Mouse (Mus musculus): ENCODE data around the gene Eif4a1. TPM values are rescaled to one million over a fixed set of nuclear protein-coding genes. Genes with fewer than 3 reads are reported as not detected.
"Not testable (repeated sequence)": the region's sequence is repeated elsewhere in the genome, so short reads cannot be mapped to it uniquely, and the experiment has no call there.

The Eif4a1 gene
- total RNA-seq (2021), result 100 to 1,000 TPM; 188 to 222 TPM

DNA sequence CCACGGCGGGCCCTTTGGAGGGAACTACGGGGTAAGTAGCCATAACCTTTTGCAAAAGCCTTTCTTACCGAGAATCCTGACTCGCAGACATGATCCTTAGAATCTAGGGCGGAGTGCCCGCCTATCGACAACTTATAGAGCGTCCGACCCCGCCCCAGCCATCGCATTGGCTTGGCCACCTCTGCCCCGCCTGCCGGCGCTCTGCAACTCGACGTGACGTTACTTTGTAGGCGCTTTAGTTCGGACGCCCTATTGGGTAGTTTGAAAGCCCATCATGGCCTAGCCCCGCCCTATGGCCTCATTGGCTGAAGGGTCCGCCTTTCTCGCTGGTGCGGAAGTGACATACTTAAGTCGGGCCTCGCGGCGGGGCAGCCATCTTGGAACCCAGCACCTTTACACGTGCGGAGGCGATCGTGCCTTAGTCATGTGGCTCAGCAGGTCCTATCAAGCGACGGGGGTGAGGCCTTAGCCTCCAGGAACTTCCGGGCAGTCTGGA lies at the start of gene Eif4a1:
Eif4a1 (minus strand) TSS at position 213 of the 496 bp plus-strand sequence.
- intact Hi-C loops (cut with DNase I), result loop anchor here (1.0 kb wide), 1 partner anchor 9 kb away; no protein-coding TSS in a partner anchor
- peak; percentile 99 to 100 for DNase-seq

DNA sequence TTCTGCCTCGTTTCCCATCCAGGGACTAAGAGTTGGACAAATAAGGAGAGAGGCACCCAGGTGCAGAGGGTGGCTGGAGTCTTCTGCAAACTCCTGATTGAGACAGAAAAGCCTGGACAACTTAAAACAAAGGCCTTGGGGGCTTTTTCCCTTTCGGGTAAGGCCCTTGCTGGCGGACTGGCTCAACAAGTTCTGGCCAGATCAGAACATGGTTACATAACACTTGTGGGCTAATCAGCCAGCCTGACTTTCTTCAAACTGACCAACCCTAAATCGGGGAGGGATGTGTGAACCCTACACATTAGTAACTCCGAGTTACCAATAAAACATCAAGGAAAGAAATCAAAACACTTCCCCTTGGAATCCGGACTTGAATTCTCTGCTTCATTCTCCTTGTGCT lies 48.6 kb upstream of the Eif4a1 start:
- intact Hi-C loops (cut with DNase I), result no loop called here
- DNase-seq, result no peak

DNA sequence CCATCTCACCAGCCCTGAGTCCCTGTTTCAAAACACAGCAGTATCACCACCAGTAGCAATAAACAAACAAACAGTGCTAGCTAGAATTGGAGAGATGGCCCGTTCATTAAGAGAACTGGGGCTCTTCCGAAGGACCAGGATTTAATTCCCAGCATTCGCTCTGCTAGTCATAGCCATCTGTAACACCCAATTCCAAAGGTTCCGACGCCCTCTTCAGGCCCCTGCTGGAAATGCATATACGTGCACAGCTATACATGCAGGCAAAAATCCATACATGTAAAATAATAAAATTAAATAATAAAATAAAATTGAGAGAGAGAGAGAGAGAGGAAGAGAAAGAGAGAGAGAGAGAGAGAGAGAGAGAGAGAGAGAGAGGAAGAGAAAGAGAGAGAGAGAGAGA lies 47.2 kb upstream of the Eif4a1 start:
- intact Hi-C loops (cut with DNase I), result no loop called here
- DNase-seq, result no peak

DNA sequence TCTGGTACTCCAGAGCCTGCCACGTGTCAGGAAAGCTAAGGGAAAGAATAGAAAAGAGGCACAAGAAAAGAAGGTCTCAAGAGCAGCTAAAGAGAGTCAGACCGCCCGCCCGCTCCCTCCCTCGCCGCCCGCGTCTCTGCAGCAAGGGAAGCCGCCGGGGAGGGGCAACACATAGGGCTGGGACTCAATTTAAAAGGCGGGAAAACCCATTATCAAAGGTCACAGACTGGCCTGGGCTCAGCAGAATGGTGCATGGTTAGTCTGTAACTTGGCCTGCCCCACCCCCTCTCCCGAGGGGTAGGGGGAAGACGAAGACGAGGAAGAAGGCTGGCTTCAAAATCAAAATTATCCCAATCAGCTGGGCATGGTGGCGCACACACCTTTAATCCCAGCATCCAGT lies 46.4 kb upstream of the Eif4a1 start:
- DNase-seq, result no peak
- intact Hi-C loops (cut with DNase I), result no loop called here

DNA sequence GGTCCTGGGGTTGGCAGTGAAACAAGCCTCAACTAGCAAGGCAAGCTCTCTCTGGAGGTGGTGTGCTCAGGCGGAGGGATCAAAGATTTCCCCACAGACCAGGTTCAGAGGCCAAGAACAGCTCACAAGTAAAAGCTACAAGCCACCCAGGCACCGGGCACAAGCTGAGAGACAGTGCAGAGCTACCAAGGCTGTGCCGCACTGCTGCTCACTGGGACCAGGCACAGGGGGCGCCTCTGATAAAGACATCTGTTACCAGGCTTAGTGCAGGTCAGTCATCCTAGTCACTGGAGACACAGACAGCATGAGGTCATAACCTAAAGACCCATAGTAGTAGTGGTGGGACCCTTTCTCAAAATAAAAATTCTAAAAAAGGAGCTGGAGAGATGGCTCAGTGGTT lies 44.7 kb upstream of the Eif4a1 start:
- no peak for DNase-seq
- intact Hi-C loops (cut with DNase I), result no loop called here

DNA sequence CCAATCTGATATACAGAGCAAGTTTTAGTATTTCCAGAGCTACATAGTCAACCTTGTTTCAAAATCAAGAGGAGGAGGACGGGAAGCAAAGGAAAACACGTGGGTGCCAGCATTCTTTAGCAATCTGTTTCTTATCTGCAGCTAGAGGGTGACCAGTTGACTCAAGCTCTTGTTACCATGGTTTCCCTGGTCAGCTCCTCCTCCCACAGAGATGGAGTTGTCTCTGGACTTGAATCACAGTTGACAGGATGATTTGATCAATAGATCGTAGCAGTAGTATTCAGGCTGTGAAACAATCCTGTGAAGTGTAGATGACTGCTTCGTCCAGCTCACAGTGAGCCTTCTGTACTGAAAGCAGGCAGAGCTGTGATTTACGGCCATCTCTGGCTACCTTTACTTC lies 43.7 kb upstream of the Eif4a1 start:
- intact Hi-C loops (cut with DNase I), result loop anchor here (2.0 kb wide), 2 partner anchors 33 to 61 kb away; partner anchors contain the start of genes Senp3 and Sox15
- no peak for DNase-seq

DNA sequence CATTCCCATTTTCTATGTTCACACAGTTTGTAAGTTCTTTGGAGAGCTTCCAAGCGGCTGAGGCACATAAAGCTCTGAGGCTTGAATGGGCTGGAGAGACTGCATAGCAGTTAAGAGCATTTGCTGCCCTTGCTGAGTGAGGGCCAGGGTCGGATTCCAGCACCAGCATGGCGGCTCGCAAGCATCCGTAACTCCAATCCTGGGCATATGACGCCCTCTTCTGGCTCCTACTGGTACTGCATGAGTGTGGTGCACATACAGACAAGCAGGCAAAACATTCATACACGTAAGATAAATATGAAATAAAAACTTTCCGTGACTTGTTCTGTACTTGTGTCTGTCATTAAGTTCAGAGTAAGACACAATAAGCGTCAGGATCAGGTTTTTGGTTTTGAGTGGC lies 43.3 kb upstream of the Eif4a1 start:
- DNase-seq, result peak; percentile 38 to 66
- intact Hi-C loops (cut with DNase I), result loop anchor here (2.0 kb wide), 2 partner anchors 33 to 61 kb away; partner anchors contain the start of genes Senp3 and Sox15

DNA sequence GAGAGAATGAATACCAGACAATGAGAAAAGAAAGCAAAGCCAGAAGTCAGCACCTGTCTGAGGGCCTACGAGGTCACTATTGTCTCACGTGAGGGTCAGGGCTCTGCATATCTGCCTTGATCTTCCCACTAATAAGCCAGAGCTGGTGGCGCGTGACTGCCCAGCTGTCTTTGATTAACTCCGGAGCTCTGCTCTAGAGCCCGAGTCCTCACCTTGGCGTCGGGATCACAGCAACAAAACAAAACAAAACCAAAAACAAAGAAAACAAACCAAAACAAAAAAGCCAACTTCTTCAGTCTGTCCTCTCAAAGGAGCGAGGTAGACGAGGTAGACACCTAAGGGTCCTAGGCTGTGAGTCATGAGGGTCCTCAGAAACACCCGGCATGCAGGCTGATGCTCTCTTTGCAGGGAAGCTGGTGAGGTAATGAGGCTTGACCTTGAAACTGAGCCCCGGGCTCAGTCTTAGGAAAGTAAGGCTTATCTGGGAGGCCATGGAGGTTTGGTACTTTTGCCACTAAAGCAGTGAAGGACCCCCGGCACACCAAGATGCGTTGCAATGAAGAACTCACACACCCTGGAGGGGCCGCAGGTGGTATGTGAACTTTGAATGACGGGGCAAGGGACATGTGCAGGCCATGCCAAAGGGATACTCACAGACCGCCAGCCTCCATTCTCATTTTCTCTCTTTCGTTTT lies 42.6 kb upstream of the Eif4a1 start:
- intact Hi-C loops (cut with DNase I), result loop anchor here (2.0 kb wide), 2 partner anchors 32 to 60 kb away; partner anchors contain the start of genes Senp3 and Sox15

DNA sequence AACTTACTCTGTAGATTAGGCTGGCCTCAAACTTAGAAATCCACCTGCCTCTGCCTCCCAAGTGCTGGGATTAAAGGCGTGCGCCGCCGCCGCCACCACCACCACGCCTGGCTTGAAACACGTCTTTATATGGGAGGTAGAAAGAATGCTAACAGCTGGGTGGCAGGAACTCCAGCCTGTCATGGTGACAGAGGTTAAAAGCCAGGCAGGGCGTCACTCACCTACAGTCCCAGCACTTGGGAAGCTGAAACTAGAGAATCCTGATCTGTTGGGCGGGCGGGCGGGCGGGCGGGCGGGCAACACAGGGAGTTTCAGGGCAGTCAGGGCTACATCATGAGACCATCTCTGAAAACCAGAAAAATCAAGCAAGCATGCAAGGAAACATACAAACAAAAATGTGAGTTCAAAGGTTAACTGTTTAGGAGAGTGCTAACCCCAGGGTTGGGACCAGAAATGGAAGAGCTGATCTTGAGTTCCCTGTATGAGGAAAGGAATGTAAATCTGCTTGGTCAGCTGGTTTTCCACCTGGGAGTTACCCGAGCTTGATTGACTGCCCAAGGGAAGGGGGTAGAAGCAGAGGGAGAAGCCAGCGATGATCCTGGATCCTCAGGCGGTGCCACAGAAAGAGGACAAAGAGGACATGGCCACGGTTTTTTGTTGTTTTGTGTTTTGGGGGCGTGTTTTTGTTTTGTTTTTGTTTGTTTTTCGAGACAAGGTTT lies 40.9 kb upstream of the Eif4a1 start:
- no peak for DNase-seq
- intact Hi-C loops (cut with DNase I), result no loop called here

More for the DNA sequence above, 42.6 kb upstream of the Eif4a1 start:
- no peak for DNase-seq

DNA sequence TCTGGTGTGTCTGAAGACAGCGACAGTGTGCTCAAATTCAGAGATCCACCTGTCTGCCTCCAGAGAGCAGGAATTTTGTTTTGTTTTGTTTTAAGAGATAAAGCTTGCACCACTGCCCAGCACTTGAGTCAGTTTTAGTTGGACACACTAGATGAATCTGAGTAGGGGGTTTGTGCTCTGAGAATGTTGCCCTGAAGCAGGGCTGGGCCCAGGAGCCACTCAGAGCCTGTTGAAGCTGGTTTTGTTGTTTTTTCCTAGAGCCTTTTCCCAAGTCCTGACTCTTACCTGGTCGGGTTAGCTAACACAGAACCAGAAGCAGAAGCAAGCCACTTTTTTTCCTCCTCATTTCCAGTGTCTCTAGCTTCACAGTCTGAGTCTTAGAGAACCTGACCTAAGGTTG lies 38.9 kb upstream of the Eif4a1 start:
- no peak for DNase-seq
- intact Hi-C loops (cut with DNase I), result no loop called here

DNA sequence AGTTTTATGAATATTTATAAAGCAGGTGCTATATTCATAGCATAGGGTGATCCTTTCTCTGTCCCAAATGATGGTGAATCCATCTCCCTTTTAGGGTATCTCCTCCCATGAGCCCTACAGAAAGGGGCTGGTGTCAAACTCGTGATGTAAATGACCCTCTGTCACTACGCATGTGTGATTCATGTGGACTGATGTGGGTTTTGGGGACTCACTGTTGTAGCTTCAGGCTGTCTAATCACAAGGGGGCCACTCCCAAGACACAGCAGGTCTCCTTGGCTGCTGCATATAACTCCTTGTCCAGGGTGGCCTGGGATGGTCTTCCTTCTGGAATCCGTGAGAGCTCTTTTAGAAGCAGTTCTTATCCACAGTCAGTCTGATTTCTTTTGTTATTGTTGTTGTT lies 38.2 kb upstream of the Eif4a1 start:
- intact Hi-C loops (cut with DNase I), result no loop called here
- no peak for DNase-seq

DNA sequence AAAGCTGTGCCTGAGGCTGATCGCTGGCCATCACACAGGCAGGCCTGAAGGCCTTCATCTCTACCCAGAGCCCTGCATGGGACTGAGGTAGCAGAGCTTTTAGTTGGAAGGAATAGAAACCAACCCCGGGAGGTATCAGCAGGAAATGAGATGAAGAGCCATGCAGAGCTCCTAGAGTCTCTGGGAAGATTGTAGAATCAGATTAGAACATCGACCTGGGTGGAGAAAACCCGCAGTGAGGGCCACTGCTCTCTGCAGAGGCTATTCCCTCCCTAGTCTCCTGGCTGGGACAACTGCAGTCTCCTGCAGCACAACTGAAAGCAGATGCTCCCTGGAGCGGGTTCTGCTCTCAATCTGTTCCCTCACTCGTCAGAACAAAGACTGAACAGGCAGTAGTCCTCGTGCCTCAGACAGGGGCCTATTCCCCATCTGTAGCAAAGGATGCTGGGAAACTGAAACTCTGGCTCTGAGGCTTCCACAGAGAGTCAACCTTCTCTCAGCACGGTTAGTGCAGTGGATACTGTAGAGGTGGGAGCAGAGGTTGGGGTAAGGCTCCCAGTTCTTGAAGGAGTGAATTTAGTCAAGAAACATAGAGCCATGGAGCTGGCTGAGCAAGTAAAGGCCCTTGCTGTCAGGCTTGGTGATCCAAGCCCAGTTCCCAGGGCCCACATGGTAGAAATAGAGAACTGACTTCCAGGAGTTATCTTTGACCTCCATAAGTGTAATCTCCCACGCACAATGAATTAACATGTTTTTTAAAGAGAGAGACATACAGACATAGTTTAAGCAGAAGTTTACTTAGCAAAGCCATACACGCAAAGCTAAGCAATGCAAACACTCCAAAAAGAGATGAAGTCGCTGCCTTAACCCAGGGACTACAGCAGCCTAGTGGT lies 37.6 kb upstream of the Eif4a1 start:
- DNase-seq, result no peak
- intact Hi-C loops (cut with DNase I), result no loop called here

DNA sequence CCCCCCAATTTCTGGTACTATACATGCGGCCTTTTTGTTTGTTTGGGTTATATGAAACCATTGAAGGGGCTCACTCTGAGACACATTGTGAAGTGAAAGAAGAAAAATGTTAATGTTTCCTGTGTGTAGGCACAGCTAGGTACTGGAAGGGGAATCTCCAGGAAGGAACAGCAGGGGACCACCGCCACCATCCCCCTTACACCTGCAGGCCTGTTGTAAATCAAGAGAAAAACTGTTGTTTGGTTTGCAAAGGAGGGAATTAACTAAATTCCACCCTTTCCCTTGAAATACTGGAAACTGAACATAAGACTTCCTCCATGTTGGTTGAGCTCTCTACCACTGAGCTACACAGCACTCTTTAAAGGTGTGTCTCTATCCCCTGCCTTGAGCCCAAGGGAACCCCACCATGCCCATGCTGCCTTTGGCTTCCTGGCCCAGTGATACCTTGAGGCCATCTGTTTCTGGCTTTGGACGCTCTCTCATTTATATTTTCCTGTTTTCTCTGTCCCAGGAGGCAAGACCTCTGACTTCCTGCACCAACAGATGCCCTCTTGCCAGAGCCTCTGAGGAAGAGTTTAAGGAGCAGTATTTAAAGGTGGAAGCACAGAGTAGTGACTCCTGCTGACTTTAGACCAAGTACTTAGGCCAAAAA lies 36.5 kb upstream of the Eif4a1 start:
- no peak for DNase-seq
- intact Hi-C loops (cut with DNase I), result no loop called here

DNA sequence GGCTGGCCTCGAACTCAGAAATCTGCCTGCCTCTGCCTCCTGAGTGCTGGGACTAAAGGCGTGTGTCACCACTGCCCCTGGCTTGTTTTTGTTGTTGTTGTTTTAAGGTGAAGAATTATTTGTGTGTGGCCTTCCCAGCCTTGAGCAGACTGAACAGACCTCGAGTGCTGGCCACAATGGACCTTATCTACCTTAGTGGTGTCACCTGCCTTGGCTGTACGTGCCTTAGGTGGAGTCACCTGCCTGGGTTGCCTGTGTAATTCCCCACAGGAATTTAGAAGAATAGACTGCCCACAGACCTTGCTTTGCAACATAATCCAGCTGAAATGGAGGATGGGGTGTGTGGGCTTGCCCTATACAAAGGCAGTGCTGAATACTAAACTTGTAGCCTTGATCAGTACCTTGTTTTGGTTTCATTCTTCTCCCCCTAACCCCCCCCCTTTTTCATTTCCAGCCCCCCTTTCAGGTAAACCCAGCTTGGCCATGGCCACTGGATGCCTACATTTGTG lies 35.7 kb upstream of the Eif4a1 start:
- intact Hi-C loops (cut with DNase I), result no loop called here
- DNase-seq, result no peak

DNA sequence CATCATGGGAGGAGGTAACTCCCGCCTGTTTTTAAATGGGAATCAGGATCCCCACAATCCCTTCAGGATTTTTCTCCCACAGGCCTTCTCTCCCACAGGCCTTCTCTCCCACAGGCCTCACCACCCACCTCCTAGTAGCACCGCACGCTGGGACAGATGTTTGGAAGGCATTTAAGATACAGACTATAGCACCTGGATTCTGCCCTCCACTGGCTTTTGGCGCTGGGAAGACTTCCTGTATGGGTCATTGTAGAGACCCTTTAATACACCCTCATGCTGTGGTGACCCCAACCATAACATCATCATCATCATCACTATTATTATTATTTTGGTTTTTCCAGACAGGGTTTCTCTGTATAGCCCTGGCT lies 35.2 kb upstream of the Eif4a1 start:
- DNase-seq, result no peak
- intact Hi-C loops (cut with DNase I), result no loop called here

DNA sequence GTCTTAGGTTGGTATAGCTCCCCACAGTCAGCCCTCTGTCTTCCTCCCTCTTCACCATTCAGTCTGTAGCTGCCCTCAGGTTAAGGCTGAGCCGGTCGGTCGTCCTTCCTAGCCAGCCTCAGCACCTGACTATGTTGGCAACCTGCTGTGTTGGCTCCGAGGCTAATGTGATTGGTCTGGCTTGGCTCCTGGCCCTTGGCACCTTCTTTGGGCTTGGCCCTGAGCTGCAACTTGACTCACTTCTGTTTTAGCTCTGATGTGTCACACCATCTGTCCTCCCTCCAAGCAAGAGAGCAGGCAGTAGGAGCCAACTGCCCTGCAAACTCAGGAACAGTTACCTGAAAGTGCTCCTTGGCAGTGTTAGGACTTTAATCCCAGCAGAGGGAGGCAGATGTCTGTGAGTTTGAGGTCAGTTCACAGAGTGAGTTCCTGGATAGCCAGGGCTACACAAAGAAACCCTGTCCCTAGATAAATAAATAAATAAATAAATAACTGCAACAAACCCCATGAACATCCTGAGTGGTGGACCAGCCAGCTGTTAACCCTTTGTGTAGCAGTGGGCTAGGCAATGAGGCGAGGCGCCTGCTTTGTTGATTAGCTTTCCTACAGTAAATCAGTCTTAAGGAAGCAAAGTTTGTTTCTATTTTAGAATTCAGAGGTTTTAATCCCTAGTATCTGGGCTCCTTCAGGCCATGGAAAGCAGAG lies 34.7 kb upstream of the Eif4a1 start:
- DNase-seq, result peak; percentile 72 to 80
- intact Hi-C loops (cut with DNase I), result no loop called here

DNA sequence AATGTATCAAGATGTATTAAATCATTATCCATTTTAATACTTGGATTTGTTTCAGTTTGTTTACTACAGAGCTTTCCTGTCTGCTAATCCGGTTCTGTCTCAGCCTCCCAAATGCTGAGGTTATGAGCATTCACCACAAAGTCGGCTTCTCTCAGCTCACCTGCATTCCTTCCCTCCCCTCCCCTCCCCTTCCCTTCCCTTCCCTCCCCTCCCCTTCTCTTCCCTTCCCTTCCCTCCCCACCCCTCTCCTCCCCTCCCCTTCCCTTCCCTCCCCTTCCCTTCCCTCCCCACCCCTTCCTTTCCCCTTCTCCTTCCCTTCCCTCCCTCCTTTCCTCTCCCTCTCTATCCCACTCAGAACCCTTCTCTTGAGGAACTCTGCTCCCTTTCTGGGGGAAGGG lies 32.4 kb upstream of the Eif4a1 start:
- DNase-seq, result no peak
- intact Hi-C loops (cut with DNase I), result no loop called here

DNA sequence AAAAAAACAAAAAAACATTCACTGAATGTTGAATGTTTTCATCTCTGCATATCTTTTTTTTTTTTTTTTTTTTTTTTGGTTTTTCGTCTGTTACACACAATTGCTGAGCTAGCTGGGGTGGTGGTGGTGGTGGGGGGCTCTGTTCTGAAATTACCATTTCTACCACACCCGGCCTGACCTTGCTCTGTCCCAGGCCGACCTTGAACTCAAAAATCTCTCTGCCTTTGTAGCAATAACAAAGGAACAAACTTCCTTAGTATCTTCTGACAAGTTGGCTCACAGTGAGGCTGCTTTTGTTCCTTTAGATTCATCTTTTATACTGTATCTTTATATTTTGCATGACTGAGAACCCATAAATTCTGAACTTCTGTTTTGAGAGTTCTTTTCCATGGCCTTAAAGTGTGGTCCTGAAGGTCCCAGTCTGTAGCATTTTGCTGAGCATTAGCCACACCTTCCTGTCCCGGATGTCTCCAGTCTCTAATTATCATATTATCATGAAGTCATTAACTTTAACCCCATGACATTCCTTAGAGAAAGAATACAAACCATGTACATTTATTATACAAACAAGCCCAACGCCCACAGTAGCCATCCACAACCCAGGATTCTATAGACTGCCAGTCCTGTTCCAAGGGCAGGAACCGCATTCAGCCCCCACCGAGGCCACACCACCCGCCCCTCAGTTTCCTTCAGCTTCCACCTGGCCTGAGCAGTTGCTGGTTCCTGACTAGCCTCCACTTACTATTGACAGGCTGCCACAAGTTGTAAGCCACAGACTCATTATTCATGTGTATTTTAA lies 31.8 kb upstream of the Eif4a1 start:
- intact Hi-C loops (cut with DNase I), result no loop called here
- no peak for DNase-seq

DNA sequence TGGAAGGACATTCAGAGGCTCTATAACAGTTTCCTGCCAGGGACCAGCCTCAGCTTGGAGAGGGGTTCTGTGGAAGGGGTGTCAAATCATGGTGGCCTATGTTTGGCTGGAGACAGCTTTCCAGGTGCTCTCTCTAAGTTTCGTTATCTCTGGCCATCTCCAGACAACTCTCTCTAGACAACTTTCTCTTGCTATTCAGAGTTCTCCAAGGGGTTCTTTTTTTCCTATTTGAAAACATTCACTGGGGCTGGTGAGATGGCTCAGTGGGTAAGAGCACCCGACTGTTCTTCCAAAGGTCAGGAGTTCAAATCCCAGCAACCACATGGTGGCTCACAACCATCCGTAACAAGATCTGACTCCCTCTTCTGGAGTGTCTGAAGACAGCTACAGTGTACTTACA lies 31.2 kb upstream of the Eif4a1 start:
- DNase-seq; intact Hi-C loops (cut with DNase I): not testable (repeated sequence)
